Mouse (Mus musculus) lung, postnatal 14 days (tissue): Measurements from ENCODE around the gene Gm21680.
"Not testable (repeated sequence)": the region's sequence is repeated elsewhere in the genome, so short reads cannot be mapped to it uniquely, and the experiment has no call there.

Experiments
- DNase-seq: peaks from one replicate; pipeline ENCODE4 v3.0.0; 2021

Gene Gm21680

DNA sequence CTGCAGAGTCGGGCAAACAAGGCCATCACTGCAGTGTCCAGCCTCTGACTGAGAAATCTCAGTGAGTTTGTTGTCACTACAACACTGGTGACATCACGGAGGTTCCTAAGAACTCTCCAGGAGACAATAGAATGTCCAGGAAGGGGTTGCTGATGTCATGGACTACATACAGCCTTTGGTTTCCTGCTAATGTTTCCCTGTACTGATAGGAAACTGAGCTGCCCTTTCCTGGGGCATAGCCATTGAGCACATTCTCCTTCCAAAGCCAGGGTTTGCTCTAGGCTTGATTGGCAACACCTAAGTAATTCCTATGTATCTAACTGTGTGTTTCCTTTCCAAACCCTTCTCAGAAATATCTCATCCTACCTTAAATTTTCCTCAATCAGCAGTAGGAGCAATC, at the start of gene Gm21680:
Gene Gm21680 (minus strand): TSS at position 101 of the 400 bp plus-strand sequence.
- not testable (repeated sequence) for DNase-seq

DNA sequence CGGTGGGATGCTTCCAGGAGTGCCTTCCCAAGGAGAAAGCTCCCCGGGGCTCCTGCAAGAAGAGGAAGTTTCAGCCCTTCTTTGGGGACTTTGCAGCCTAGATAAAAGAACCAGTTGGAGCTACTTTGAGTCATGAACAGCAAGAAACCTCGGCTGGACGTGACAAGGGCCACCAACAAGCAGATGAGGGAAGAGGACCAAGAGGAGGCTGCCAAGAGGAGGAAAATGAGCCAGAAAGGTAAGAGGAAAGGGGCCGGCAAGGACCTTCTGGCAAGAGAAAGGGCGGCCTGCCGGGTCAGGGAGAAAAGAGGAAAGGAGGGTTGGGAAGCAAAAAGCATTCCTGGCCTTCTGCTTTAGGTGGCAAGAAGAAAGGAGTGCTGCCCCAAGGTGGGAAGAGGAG, 35.2 kb upstream of the Gm21680 start:
- DNase-seq, result not testable (repeated sequence)

DNA sequence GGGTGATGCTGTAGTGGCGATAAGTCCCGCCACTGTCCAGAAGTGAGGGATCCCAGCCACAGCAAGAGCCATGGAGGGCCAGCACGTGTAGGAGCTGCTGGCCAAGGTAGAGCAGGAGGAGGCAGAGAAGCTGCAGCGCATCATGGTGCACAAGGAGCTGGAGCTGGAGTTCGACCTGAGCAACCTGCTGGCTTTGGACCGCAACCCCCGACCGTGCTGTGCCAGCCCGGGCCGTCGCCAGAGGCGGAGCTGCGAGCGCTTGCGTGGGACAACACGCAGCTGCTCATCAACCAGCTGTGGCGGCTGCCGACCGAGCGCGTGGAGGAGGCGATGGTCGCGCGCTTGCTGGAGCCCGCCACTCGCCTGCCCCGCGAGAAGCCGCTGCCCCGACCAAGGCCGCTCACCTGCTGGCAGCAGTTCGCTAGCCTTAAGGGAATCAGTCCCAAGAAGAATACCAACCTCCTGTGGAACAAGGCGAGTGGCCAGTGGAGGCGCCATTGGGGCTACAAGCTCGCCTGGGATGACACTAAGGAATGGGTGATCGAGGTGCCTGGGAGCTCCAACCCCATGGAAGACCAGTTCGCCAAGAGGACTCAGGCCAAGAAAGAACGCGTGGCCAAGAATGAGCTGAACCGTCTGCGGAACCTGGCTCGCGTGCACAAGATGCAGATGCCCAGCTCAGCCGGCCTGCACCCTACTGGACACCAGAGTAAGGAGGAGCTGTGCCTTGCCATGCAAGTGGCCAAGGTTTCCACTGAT, 34.7 kb upstream of the Gm21680 start:
- DNase-seq, result not testable (repeated sequence)

DNA sequence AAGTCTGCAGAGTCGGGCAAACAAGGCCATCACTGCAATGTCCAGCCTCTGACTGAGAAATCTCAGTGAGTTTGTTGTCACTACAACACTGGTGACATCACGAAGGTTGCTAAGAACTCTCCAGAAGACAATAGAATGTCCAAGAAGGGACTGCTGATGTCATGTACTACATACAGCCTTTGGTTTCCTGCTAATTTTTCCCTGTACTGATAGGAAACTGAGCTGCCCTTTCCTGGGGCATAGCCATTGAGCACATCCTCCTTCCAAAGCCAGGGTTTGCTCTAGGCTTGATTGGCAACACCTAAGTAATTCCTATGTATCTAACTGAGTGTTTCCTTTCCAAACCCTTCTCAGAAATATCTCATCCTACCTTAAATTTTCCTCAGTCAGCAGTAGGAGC, 32.2 kb upstream of the Gm21680 start, which contains the start of gene Gm1979:
Gene Gm1979 (minus strand): TSS at position 101 of the 400 bp plus-strand sequence.
- not testable (repeated sequence) for DNase-seq

DNA sequence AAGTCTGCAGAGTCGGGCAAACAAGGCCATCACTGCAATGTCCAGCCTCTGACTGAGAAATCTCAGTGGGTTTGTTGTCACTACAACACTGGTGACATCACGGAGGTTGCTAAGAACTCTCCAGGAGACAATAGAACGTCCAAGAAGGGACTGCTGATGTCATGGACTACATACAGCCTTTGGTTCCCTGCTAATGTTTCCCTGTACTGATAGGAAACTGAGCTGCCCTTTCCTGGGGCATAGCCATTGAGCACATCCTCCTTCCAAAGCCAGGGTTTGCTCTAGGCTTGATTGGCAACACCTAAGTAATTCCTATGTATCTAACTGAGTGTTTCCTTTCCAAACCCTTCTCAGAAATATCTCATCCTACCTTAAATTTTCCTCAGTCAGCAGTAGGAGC, 16.1 kb upstream of the Gm21680 start, which contains the start of gene Gm21698:
Gene Gm21698 (minus strand): TSS at position 101 of the 400 bp plus-strand sequence.
- DNase-seq, result not testable (repeated sequence)

DNA sequence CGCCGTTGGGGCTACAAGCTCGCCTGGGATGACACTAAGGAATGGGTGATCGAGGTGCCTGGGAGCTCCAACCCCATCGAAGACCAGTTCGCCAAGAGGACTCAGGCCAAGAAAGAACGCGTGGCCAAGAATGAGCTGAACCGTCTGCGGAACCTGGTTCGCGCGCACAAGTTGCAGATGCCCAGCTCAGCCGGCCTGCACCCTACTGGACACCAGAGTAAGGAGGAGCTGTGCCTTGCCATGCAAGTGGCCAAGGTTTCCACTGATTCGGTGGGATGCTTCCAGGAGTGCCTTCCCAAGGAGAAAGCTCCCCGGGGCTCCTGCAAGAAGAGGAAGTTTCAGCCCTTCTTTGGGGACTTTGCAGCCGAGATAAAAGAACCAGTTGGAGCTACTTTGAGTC, 15.4 kb downstream of the Gm21680 start:
- DNase-seq, result not testable (repeated sequence)

DNA sequence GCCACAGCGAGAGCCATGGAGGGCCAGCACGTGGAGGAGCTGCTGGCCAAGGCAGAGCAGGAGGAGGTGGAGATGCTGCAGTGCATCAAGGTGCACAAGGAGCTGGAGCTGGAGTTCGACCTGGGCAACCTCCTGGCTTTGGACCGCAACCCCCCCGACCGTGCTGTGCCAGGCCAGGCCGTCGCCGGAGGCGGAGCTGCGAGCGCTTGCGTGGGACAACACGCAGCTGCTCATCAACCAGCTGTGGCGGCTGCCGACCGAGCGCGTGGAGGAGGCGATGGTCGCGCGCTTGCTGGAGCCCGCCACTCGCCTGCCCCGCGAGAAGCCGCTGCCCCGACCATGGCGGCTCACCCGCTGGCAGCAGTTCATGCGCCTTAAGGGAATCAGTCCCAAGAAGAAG, 15.9 kb downstream of the Gm21680 start:
- DNase-seq, result not testable (repeated sequence)

DNA sequence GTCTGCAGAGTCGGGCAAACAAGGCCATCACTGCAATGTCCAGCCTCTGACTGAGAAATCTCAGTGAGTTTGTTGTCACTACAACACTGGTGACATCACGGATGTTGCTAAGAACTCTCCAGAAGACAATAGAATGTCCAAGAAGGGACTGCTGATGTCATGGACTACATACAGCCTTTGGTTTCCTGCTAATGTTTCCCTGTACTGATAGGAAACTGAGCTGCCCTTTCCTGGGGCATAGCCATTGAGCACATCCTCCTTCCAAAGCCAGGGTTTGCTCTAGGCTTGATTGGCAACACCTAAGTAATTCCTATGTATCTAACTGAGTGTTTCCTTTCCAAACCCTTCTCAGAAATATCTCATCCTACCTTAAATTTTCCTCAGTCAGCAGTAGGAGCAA, 18.1 kb downstream of the Gm21680 start, which contains the start of gene Gm21671:
Gene Gm21671 (minus strand): TSS at position 101 of the 400 bp plus-strand sequence.
- not testable (repeated sequence) for DNase-seq

DNA sequence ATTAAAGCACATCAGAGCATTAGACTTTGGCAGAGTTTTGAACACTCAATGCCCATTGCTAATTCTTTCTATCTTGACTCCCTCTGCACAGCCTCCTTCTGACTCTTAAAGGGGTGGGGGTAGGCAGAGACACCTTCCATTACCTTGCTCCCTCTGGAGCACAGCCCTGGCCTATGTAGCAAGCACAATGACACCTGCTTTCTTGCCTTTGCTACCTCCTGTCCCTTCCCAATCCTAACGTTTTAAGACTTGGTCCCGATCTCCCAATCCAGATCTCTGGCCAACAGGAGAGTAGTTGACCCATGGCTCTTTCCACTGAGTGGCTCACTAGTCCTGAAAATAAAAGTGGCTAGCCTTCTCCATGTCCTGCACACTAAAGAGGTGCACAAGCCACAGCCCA, 27.1 kb downstream of the Gm21680 start:
- DNase-seq, result not testable (repeated sequence)

DNA sequence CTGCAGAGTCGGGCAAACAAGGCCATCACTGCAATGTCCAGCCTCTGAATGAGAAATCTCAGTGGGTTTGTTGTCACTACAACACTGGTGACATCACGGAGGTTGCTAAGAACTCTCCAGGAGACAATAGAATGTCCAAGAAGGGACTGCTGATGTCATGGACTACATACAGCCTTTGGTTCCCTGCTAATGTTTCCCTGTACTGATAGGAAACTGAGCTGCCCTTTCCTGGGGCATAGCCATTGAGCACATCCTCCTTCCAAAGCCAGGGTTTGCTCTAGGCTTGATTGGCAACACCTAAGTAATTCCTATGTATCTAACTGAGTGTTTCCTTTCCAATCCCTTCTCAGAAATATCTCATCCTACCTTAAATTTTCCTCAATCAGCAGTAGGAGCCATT, 30.2 kb downstream of the Gm21680 start, which contains the start of gene Gm21663:
Gene Gm21663 (minus strand): TSS at position 101 of the 400 bp plus-strand sequence.
- not testable (repeated sequence) for DNase-seq
